Mouse (Mus musculus) 3134 (cell line): ENCODE measurements at regions not wholly inside any gene's neighbourhood (a gene's known extent, or its start where the extent isn't known, plus 50 kb on each side); places are given as distances from the start of the nearest gene placed in this dataset.

Source experiments
- DNase-seq: peaks from one replicate; pipeline ENCODE4 v3.0.0-alpha.2; 2011; ENCODE audit warnings: low spot score; ENCODE audit not compliant: insufficient read length; ENCODE audit errors: extremely low read depth

DNA sequence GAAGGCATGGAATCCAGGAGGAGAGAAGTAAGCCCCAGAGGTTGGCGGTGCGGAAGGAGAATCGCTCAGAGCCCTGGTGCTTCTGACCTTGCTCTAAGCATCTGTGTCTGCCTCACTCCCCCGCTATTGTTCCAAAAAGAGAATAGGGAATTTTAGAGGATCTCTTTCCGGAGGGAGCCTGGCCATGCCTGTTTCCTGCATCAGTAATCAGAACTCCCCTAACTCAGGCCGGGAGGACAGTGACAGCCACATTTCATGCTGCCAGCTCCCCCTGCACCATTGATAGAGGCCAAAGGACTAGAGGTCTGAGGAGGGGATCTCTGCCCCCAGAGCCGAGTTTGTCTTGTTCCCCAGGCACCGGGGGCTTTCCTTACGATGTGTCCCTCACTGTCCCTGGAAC is 53.0 kb upstream of the Slc22a12 start:
- DNase-seq = no peak
